Mouse (Mus musculus): Measurements from ENCODE around the gene Snx3.

- TF ChIP-seq POLR2A (IDR thresholded peaks at IDR 0.05; ENCODE audit: borderline replicate concordance, low read depth, low read length) (no peak), CTCF (IDR thresholded peaks at IDR 0.05; ENCODE audit: low read depth, low read length) (no peak)
Observed at GRCm38 (mm10) chr10:42572567-42572966, 70.7 kb downstream of the Snx3 start.

All from bone marrow macrophage, adult 2 months (primary cell).